Mouse (Mus musculus): ENCODE results near the gene Zfp358.

DNA sequence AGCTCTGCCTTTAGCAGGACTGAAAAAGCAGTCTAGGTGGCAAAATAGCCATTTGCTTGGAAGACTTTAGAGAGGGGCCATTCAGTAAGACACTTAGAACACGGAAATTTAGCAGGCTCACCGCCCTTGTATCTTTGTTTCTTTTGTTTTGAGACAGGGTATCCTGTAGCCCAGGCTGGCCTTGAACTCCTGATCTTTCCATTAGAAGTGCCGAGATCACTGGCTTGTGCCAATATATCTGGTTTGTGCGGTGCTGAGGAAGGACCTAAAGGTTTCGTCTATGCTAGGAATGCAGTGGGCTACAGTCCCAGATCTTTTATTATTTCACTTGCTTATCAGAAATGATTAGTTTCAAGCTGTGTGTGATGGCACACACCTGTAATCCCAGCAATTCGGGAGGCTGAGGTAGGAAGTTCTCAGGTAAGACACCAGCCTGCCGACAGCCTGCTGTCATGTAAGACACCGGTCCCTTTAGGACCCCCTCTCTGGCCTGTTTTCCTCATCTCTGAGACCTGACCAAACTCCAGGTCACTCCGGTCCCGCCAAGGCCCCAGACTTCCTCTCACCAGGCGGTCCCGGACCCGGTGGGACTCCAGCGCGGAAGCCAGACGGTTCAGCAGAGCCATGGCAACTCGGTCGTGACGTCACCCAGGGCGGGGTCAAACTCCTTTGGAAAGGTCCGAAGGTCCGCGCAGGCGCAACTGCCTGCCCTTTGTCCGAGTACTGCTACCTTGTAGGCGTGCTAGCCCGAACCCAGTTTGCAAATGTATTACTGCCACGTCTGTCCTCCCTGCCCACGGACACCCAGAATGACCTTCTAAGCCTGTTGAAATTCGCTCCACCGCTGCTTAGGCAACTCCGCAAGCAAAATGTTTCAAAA is 25.7 kb upstream of the Zfp358 start, which contains the start of gene Pex11g:
- TF ChIP-seq EP300 (IDR thresholded peaks at IDR 0.05; ENCODE audit: low read depth) (no peak), CTCF (IDR thresholded peaks at IDR 0.05; ENCODE audit: low read depth) (no peak)

Measured in heart, postnatal 0 days (tissue).